Mouse (Mus musculus) MEL (cell line): ENCODE measurements around the gene Abhd12b. TPM values are rescaled to one million over a fixed set of nuclear protein-coding genes. Genes with fewer than 3 reads are reported as not detected.

ENCODE experiments used
- DNase-seq: peaks from one replicate; pipeline ENCODE4 v3.0.0; 2011; ENCODE audit warnings: low read depth, low spot score
- H3K27ac ChIP-seq: 2 replicates; pipeline ENCODE4 v1.5.1; 2012; ENCODE audit warnings: low read depth, mild to moderate bottlenecking, control low read depth, low read length, moderate library complexity; ENCODE audit not compliant: control insufficient read depth
- H3K27me3 ChIP-seq, 2 experiments: fragments of 150-350 bp in 1 of 2; sonication (generic) in 1 of 2; 2 replicates each; pipeline ENCODE4 v1.6.1; 2012; ENCODE audit warnings: low read length in 2 of 2, mild to moderate bottlenecking in 2 of 2, improper control_type of control experiment in 1 of 2, moderate library complexity in 1 of 2; ENCODE audit not compliant: insufficient read depth in 2 of 2, control insufficient read depth in 1 of 2
- H3K36me3 ChIP-seq, 2 experiments: 2 replicates each; pipeline ENCODE4 v1.6.1; 2012 to 2014; ENCODE audit warnings: low read length in 2 of 2, improper control_type of control experiment in 1 of 2, inconsistent platforms in 1 of 2, mild to moderate bottlenecking in 1 of 2; ENCODE audit not compliant: insufficient read depth in 2 of 2, control insufficient read depth in 1 of 2
- H3K4me1 ChIP-seq, 2 experiments: fragments of 150-350 bp in 1 of 2; sonication (generic) in 1 of 2; 2 replicates each; pipeline ENCODE4 v1.6.1; 2012; ENCODE audit warnings: low read length in 2 of 2, improper control_type of control experiment in 1 of 2, mild to moderate bottlenecking in 1 of 2; ENCODE audit not compliant: insufficient read depth in 2 of 2, control insufficient read depth in 1 of 2
- H3K4me3 ChIP-seq, 2 experiments: fragments of 150-350 bp in 1 of 2; sonication (generic) in 1 of 2; 2 replicates each; pipeline ENCODE4 v1.5.1; 2012; ENCODE audit warnings: low read depth in 2 of 2, low read length in 2 of 2, mild to moderate bottlenecking in 2 of 2, moderate library complexity in 2 of 2, control low read depth in 1 of 2, improper control_type of control experiment in 1 of 2; ENCODE audit not compliant: control insufficient read depth in 1 of 2, insufficient read depth in 1 of 2
- H3K79me2 ChIP-seq: 2 replicates; pipeline ENCODE4 v1.6.1; 2012; ENCODE audit warnings: mild to moderate bottlenecking, low read length, moderate library complexity; ENCODE audit not compliant: control insufficient read depth, poor library complexity, insufficient read depth
- H3K9ac ChIP-seq: 2 replicates; pipeline ENCODE4 v1.6.1; 2012; ENCODE audit warnings: low read depth, mild to moderate bottlenecking, control low read depth, low read length, moderate library complexity; ENCODE audit not compliant: control insufficient read depth, poor library complexity, severe bottlenecking
- H3K9me3 ChIP-seq: fragments of 150-350 bp; sonication (generic); replicated peaks from 2 replicates; pipeline ENCODE4 v1.6.1; 2012; ENCODE audit warnings: mild to moderate bottlenecking, low read length, improper control_type of control experiment, moderate library complexity; ENCODE audit not compliant: insufficient read depth
- BHLHE40 ChIP-seq: IDR thresholded peaks from 2 replicates; pipeline ENCODE4 v1.6.1; 2012; ENCODE audit warnings: low read depth, mild to moderate bottlenecking, inconsistent platforms, low read length, improper control_type of control experiment, borderline replicate concordance
- CHD1 ChIP-seq: IDR thresholded peaks from 2 replicates; pipeline ENCODE4 v1.6.1; 2012; ENCODE audit warnings: low read depth, mild to moderate bottlenecking, inconsistent platforms, low read length, improper control_type of control experiment
- CHD2 ChIP-seq: IDR thresholded peaks from 2 replicates; pipeline ENCODE4 v1.6.1; 2011; ENCODE audit warnings: low read length, improper control_type of control experiment
- E2F4 ChIP-seq: IDR thresholded peaks from 2 replicates; pipeline ENCODE4 v1.6.1; 2011; ENCODE audit warnings: low read depth, low read length, improper control_type of control experiment, borderline replicate concordance
- EP300 ChIP-seq, 2 experiments: IDR thresholded peaks; 2 replicates each; pipeline ENCODE4 v1.6.1; 2011; ENCODE audit warnings: improper control_type of control experiment in 2 of 2, low read length in 2 of 2, low read depth in 1 of 2, mild to moderate bottlenecking in 1 of 2
- ETS1 ChIP-seq: IDR thresholded peaks from 2 replicates; pipeline ENCODE4 v1.6.1; 2012; ENCODE audit warnings: low read depth, mild to moderate bottlenecking, inconsistent platforms, low read length, improper control_type of control experiment, moderate library complexity
- HCFC1 ChIP-seq: IDR thresholded peaks from 2 replicates; pipeline ENCODE4 v1.6.1; 2012; ENCODE audit warnings: low read depth, mild to moderate bottlenecking, inconsistent platforms, low read length, improper control_type of control experiment, moderate library complexity
- KAT2A ChIP-seq: conservative IDR thresholded peaks from 2 replicates; pipeline ENCODE4 v1.6.1; 2012; ENCODE audit warnings: low read depth, low read length, improper control_type of control experiment, inconsistent platforms
- MAFK ChIP-seq: IDR thresholded peaks from 2 replicates; pipeline ENCODE4 v1.6.1; 2011; ENCODE audit warnings: low read depth, mild to moderate bottlenecking, low read length, improper control_type of control experiment, borderline replicate concordance
- MAX ChIP-seq: IDR thresholded peaks from 2 replicates; pipeline ENCODE4 v1.6.1; 2011; ENCODE audit warnings: low read length, improper control_type of control experiment
- MAZ ChIP-seq: IDR thresholded peaks from 2 replicates; pipeline ENCODE4 v1.6.1; 2012; ENCODE audit warnings: low read depth, mild to moderate bottlenecking, inconsistent platforms, low read length, improper control_type of control experiment
- MEF2A ChIP-seq: IDR thresholded peaks from 2 replicates; pipeline ENCODE4 v1.6.1; 2014; ENCODE audit warnings: low read depth, mild to moderate bottlenecking, inconsistent platforms, low read length, improper control_type of control experiment; ENCODE audit not compliant: poor library complexity, insufficient replicate concordance, severe bottlenecking; ENCODE audit errors: extremely low read depth
- MXI1 ChIP-seq: IDR thresholded peaks from 2 replicates; pipeline ENCODE4 v1.6.1; 2011; ENCODE audit warnings: mild to moderate bottlenecking, low read depth, low read length, improper control_type of control experiment
- MYB ChIP-seq: IDR thresholded peaks from 2 replicates; pipeline ENCODE4 v1.6.1; 2011; ENCODE audit warnings: mild to moderate bottlenecking, low read depth, low read length, improper control_type of control experiment
- MYC ChIP-seq: IDR thresholded peaks from 2 replicates; pipeline ENCODE4 v1.6.1; 2011; ENCODE audit warnings: low read depth, mild to moderate bottlenecking, low read length, improper control_type of control experiment, moderate library complexity
- NELFE ChIP-seq: IDR thresholded peaks from 2 replicates; pipeline ENCODE4 v1.6.1; 2011; ENCODE audit warnings: low read depth, low read length, improper control_type of control experiment
- NRF1 ChIP-seq: IDR thresholded peaks from 2 replicates; pipeline ENCODE4 v1.6.1; 2014; ENCODE audit warnings: low read depth, mild to moderate bottlenecking, inconsistent platforms, low read length, improper control_type of control experiment, moderate library complexity; ENCODE audit not compliant: poor library complexity, insufficient read depth, severe bottlenecking
- POLR2AphosphoS2 ChIP-seq: IDR thresholded peaks from 2 replicates; pipeline ENCODE4 v1.6.1; 2011; ENCODE audit warnings: low read length, improper control_type of control experiment
- POLR2AphosphoS5 ChIP-seq: IDR thresholded peaks from 2 replicates; pipeline ENCODE4 v1.6.1; 2012; ENCODE audit warnings: low read depth, borderline replicate concordance, mild to moderate bottlenecking, inconsistent platforms, low read length, moderate library complexity, mixed read lengths
- RCOR1 ChIP-seq: IDR thresholded peaks from 2 replicates; pipeline ENCODE4 v1.6.1; 2012; ENCODE audit warnings: low read depth, mild to moderate bottlenecking, inconsistent platforms, low read length, improper control_type of control experiment
- SMC3 ChIP-seq: IDR thresholded peaks from 2 replicates; pipeline ENCODE4 v1.6.1; 2011; ENCODE audit warnings: low read depth, low read length, improper control_type of control experiment
- TAL1 ChIP-seq: IDR thresholded peaks from 2 replicates; pipeline ENCODE4 v1.6.1; 2012; ENCODE audit warnings: mild to moderate bottlenecking, inconsistent platforms, low read length, moderate library complexity, mixed read lengths
- TBP ChIP-seq: IDR thresholded peaks from 2 replicates; pipeline ENCODE4 v1.8.0; 2011; ENCODE audit warnings: low read depth, low read length, improper control_type of control experiment
- USF1 ChIP-seq: IDR thresholded peaks from 2 replicates; pipeline ENCODE4 v1.6.1; 2014; ENCODE audit warnings: low read depth, mild to moderate bottlenecking, inconsistent platforms, low read length, improper control_type of control experiment, moderate library complexity
- ZKSCAN1 ChIP-seq: IDR thresholded peaks from 2 replicates; pipeline ENCODE4 v1.6.1; 2012; ENCODE audit warnings: low read depth, mild to moderate bottlenecking, inconsistent platforms, low read length, improper control_type of control experiment, moderate library complexity
- ZMIZ1 ChIP-seq: IDR thresholded peaks from 2 replicates; pipeline ENCODE4 v1.6.1; 2012; ENCODE audit warnings: low read depth, mild to moderate bottlenecking, inconsistent platforms, low read length, improper control_type of control experiment, moderate library complexity
- polyA plus RNA-seq, 2 experiments: library from polyadenylated mRNA; stranded (reverse) in 1 of 2; unstranded in 1 of 2; fragments of >175 nt in 1 of 2; fragments of >200 nt in 1 of 2; gene quantifications; 2 replicates each; pipeline versions ENCODE4 v1.2.1 to v1.2.4; 2012; ENCODE audit warnings: low replicate concordance in 2 of 2, low read depth in 1 of 2; ENCODE audit not compliant: insufficient read length in 2 of 2, insufficient read depth in 1 of 2, missing spikeins in 1 of 2
- total RNA-seq: library from RNA; depleted of rRNA; stranded (reverse); fragments of 300-350 nt; gene quantifications from 2 replicates; pipeline ENCODE4 v1.2.3, GENCODE M21; 2012

Gene Abhd12b
- total and polyA plus RNA-seq, 3 experiments: not detected

DNA sequence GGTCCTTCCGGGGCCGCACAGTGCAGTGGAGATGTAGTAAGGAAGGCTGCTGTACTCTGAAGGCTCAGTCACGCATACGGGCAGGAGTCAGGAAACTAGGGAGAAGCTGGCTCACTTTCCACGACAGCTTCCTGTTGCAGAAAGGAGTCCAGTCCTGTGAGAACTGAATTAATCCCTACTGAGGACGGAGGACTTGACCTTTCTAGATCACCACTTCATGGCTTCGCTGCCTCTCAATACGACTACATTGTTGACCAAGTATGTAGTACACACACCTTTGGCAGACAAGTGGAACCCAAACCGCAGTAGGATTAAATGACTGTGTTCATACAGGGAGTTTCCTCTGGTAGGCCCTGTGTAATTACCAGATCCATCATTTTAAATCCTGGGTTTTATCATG lies 16.3 kb upstream of the Abhd12b start:
- H3K9ac ChIP-seq: no peak overlapping the region
- peaks cover 19 to 20% of the 10 kb centered on the region in 2 experiments for H3K4me1 ChIP-seq
- no peak for DNase-seq
- H3K4me3 ChIP-seq: no peak overlapping the region
- H3K27ac ChIP-seq: no peak overlapping the region
- no peaks in the 10 kb centered on the region for H3K27me3 ChIP-seq
- H3K36me3 ChIP-seq: peaks cover 0 to 12% of the 10 kb centered on the region in 2 experiments; a peak in 2 of 4 replicates
- no peaks in the 10 kb centered on the region for H3K9me3 ChIP-seq
- TF ChIP-seq HCFC1: no peak
- no peak for TF ChIP-seq MEF2A
- no peak for TF ChIP-seq MAX
- no peak for TF ChIP-seq TBP
- TF ChIP-seq MAZ: no peak
- TF ChIP-seq MYC: no peak
- TF ChIP-seq NRF1: no peak
- no peak for TF ChIP-seq TAL1
- no peak for TF ChIP-seq CHD2
- TF ChIP-seq ETS1: no peak
- no peaks in the 10 kb centered on the region for H3K79me2 ChIP-seq

DNA sequence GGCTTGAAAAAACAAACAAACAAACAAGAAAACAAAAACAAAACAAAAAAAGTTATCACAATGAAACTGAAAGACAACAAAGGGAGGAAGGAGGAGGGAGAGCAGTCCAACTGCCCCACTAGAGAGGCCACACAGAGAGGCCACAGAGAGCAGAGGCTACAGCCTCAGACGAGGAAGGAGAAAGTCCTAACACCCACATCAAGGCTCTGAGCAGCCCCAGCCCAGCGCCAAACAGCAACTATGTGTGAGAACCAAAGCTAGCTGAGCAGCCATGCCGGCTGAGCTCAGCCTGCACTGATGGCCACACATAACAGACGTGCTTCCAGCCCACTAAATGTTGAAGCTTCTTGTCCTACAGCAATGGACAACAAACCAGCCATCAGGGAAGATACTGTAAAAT lies 14.1 kb upstream of the Abhd12b start:
- TF ChIP-seq E2F4 (no peak), ZMIZ1 (no peak), MYB (no peak), CHD1 (no peak), MAFK (no peak), NELFE (no peak), USF1 (no peak), EP300 (IDR thresholded peaks at IDR 0.05; ENCODE audit: low read depth in 1 of 2, low read length in 2 of 2) (no peak), KAT2A (no peak), MAZ (no peak), ETS1 (no peak), BHLHE40 (no peak), SMC3 (no peak), POLR2AphosphoS5 (no peak), POLR2AphosphoS2 (no peak), RCOR1 (no peak), TAL1 (no peak), MXI1 (no peak), NRF1 (no peak), ZKSCAN1 (no peak)
- no peaks in the 10 kb centered on the region for H3K9me3 ChIP-seq
- H3K79me2 ChIP-seq: no peaks in the 10 kb centered on the region
- no peak overlapping the region for H3K4me3 ChIP-seq
- peak; percentile 27 for DNase-seq
- no peak overlapping the region for H3K9ac ChIP-seq
- H3K27me3 ChIP-seq: no peaks in the 10 kb centered on the region
- H3K36me3 ChIP-seq: peaks cover 0 to 12% of the 10 kb centered on the region in 2 experiments; a peak in 2 of 4 replicates
- peak overlapping the region; percentile 82 for H3K27ac ChIP-seq
- peaks cover 19 to 20% of the 10 kb centered on the region in 2 experiments for H3K4me1 ChIP-seq
